Mouse (Mus musculus): ENCODE measurements around the gene Hecw2. TPM values are rescaled to one million over a fixed set of nuclear protein-coding genes. Genes with fewer than 3 reads are reported as not detected.

Hecw2 gene
- polyA plus RNA-seq, 1 experiment from 2014 or later = 8.4 TPM

- no peak overlapping the region for H3K4me2 ChIP-seq (ENCODE audit: low read length)
- H3K27ac ChIP-seq (ENCODE audit: low read length) = no peak overlapping the region
- no peak overlapping the region for H3K4me3 ChIP-seq (ENCODE audit: low read depth, low read length)
- no peak for ATAC-seq
- no peaks in the 10 kb centered on the region for H3K27me3 ChIP-seq (ENCODE audit: control insufficient read depth, insufficient read depth, low read depth, low read length)
- WGBS = 89% methylated on average over 5 of the region's 5 CpGs
- no peak overlapping the region for H3K9ac ChIP-seq (ENCODE audit: low read depth, low read length)
- no peaks in the 10 kb centered on the region for H3K36me3 ChIP-seq (ENCODE audit: control insufficient read depth, insufficient read depth, low read length)
- H3K9me3 ChIP-seq (replicated peaks; ENCODE audit: control insufficient read depth, low read length, poor library complexity, severe bottlenecking) = no peaks in the 10 kb centered on the region
- H3K4me1 ChIP-seq (ENCODE audit: control insufficient read depth, insufficient read depth, low read length) = peaks cover 14% of the 10 kb centered on the region
Measured at GRCm38 (mm10) chr1:54121071-54121730, 73.8 kb downstream of the Hecw2 start.

DNA sequence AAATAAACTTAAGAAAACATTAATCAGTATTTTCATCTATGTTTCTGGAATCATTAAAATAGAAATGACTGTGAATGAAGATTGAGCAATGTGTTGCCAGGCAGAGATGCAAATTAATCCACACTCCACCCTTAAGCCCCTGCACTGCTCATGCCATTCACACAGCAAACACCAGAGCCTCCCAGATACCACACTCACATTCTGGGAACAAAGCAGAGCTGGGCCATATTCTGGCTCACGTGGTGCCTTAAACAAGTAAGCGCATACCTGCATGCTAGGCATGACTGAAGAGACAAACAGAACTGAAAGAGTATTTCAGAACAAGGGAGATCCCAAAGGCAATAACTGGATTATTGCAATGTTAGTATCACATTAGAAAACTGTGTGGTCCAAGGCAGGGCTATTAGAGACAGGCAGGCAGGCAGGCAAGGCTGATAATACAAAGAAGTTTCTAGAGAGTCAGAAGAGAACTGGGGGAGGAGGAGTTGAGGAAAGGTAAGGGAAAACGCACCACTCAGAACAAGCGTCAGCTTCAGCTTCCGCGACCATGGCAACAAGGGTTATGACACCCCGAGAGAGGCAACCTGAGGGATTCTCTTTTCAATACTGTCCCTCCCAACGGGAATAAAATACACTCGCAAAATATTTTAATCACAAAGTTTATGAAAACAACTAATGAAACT lies 75.2 kb downstream of the Hecw2 start:
- no peaks in the 10 kb centered on the region for H3K27me3 ChIP-seq (ENCODE audit: control insufficient read depth, insufficient read depth, low read depth, low read length)
- no peak overlapping the region for H3K4me3 ChIP-seq (ENCODE audit: low read depth, low read length)
- H3K27ac ChIP-seq (ENCODE audit: low read length) = peak overlapping the region; percentile 17; the same call in 1 of the 2 replicates
- H3K9me3 ChIP-seq (replicated peaks; ENCODE audit: control insufficient read depth, low read length, poor library complexity, severe bottlenecking) = no peaks in the 10 kb centered on the region
- ATAC-seq = peak; percentile 81
- H3K36me3 ChIP-seq (ENCODE audit: control insufficient read depth, insufficient read depth, low read length) = no peaks in the 10 kb centered on the region
- H3K4me1 ChIP-seq (ENCODE audit: control insufficient read depth, insufficient read depth, low read length) = peaks cover 14% of the 10 kb centered on the region
- no peak overlapping the region for H3K4me2 ChIP-seq (ENCODE audit: low read length)
- no peak overlapping the region for H3K9ac ChIP-seq (ENCODE audit: low read depth, low read length)
- 52% methylated on average over 9 of the region's 9 CpGs for WGBS

GRCm38 (mm10) chr1:54118342-54118973 lies 76.5 kb downstream of the Hecw2 start:
- ATAC-seq = no peak
- H3K4me3 ChIP-seq (ENCODE audit: low read depth, low read length) = no peak overlapping the region
- H3K27me3 ChIP-seq (ENCODE audit: control insufficient read depth, insufficient read depth, low read depth, low read length) = no peaks in the 10 kb centered on the region
- H3K4me1 ChIP-seq (ENCODE audit: control insufficient read depth, insufficient read depth, low read length) = peaks cover 14% of the 10 kb centered on the region
- H3K27ac ChIP-seq (ENCODE audit: low read length) = no peak overlapping the region
- WGBS = 67% methylated on average over 8 of the region's 8 CpGs
- no peaks in the 10 kb centered on the region for H3K36me3 ChIP-seq (ENCODE audit: control insufficient read depth, insufficient read depth, low read length)
- H3K4me2 ChIP-seq (ENCODE audit: low read length) = no peak overlapping the region
- no peak overlapping the region for H3K9ac ChIP-seq (ENCODE audit: low read depth, low read length)
- no peaks in the 10 kb centered on the region for H3K9me3 ChIP-seq (replicated peaks; ENCODE audit: control insufficient read depth, low read length, poor library complexity, severe bottlenecking)

DNA sequence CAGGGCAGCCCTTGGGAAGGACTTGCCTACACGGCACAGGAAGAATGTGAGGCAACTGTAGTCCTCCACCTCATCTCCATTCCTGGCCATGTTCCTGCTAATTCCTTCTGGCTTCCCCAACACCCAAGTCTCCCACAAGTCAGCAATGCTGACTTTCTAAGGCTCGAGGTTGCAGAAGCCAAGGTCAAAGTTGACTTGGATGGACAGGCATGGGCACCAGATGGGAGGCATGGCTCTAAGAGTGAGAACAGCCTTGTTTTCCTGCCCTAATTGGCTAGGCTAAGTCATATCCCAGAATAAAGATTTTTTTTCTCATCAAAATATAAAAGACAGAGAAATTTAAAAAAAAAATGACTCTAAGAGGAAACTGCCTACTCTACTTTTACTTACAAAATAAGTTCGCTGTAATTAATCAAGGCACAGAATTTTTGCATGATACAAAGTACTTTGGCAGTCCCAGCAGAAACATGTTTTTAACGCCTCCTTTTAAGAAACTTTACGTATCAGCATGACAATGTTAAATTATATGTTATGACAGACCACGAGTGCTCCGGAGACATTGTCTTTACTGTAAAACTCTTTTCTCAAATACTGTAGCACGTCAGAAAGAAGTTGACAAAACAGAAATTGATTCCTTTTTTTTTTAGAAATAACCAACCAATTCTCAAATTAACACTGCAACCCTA lies 83.9 kb downstream of the Hecw2 start:
- Histone ChIP-seq H3K4me3 (ENCODE audit: low read depth, low read length) (no peak overlapping the region), H3K36me3 (ENCODE audit: control insufficient read depth, insufficient read depth, low read length) (no peaks in the 10 kb centered on the region)

DNA sequence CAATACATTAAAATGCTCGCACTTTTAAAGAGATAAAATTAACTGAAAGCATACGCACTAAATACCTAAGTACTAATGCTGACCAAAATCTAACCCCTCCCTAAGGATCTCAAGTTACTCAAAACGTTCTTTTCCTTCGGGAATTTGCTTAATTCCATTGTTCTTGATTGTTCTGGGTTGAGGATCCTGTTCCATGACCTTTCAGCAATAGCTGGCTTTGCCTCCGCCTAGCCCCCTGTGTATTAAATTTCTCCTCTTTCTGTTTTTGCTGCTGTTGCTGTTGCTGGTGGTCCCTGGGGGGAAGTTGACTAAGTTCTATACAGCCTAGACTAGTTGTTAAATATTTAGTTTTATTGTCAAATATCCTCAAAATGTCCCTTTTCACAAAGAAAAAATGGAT lies 85.7 kb downstream of the Hecw2 start:
- Histone ChIP-seq H3K4me1 (ENCODE audit: control insufficient read depth, insufficient read depth, low read length) (no peaks in the 10 kb centered on the region), H3K9ac (ENCODE audit: low read depth, low read length) (no peak overlapping the region), H3K4me2 (ENCODE audit: low read length) (no peak overlapping the region), H3K9me3 (replicated peaks; ENCODE audit: control insufficient read depth, low read length, poor library complexity, severe bottlenecking) (no peaks in the 10 kb centered on the region), H3K4me3 (ENCODE audit: low read depth, low read length) (no peak overlapping the region), H3K27ac (ENCODE audit: low read length) (no peak overlapping the region), H3K36me3 (ENCODE audit: control insufficient read depth, insufficient read depth, low read length) (no peaks in the 10 kb centered on the region), H3K27me3 (ENCODE audit: control insufficient read depth, insufficient read depth, low read depth, low read length) (no peaks in the 10 kb centered on the region)
- 65% methylated on average over 5 of the region's 5 CpGs for WGBS
- no peak for ATAC-seq

More for the DNA sequence above, 83.9 kb downstream of the Hecw2 start:
- Histone ChIP-seq H3K27ac (ENCODE audit: low read length) (no peak overlapping the region), H3K9ac (ENCODE audit: low read depth, low read length) (no peak overlapping the region), H3K4me1 (ENCODE audit: control insufficient read depth, insufficient read depth, low read length) (no peaks in the 10 kb centered on the region), H3K9me3 (replicated peaks; ENCODE audit: control insufficient read depth, low read length, poor library complexity, severe bottlenecking) (no peaks in the 10 kb centered on the region), H3K4me2 (ENCODE audit: low read length) (no peak overlapping the region), H3K27me3 (ENCODE audit: control insufficient read depth, insufficient read depth, low read depth, low read length) (no peaks in the 10 kb centered on the region)
- ATAC-seq = no peak
- 92% methylated on average over 8 of the region's 8 CpGs for WGBS

DNA sequence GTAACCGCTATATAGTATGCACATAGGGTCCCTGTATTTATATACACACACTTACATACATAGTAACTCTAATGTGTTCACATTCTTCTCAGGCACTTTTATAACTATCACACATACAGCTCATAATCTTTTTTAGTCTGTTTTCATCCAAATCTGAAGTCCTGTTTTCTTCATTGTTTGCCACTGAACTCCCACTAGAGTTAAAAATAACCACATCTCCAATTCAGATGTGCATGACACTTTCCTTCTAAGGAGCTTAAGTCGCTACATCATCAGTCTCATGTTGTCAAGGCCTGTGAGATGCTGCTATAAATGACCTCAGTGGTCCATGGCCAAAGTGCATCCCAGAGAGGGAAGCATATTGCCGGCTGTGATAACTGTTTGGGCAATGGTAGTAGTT lies 88.2 kb downstream of the Hecw2 start:
- Histone ChIP-seq H3K9ac (ENCODE audit: low read depth, low read length) (no peak overlapping the region), H3K9me3 (replicated peaks; ENCODE audit: control insufficient read depth, low read length, poor library complexity, severe bottlenecking) (no peaks in the 10 kb centered on the region), H3K4me3 (ENCODE audit: low read depth, low read length) (no peak overlapping the region), H3K4me1 (ENCODE audit: control insufficient read depth, insufficient read depth, low read length) (no peaks in the 10 kb centered on the region), H3K36me3 (ENCODE audit: control insufficient read depth, insufficient read depth, low read length) (no peaks in the 10 kb centered on the region), H3K27me3 (ENCODE audit: control insufficient read depth, insufficient read depth, low read depth, low read length) (no peaks in the 10 kb centered on the region), H3K4me2 (ENCODE audit: low read length) (no peak overlapping the region), H3K27ac (ENCODE audit: low read length) (no peak overlapping the region)
- ATAC-seq = no peak
- 93% methylated on average over 3 of the region's 3 CpGs for WGBS

DNA sequence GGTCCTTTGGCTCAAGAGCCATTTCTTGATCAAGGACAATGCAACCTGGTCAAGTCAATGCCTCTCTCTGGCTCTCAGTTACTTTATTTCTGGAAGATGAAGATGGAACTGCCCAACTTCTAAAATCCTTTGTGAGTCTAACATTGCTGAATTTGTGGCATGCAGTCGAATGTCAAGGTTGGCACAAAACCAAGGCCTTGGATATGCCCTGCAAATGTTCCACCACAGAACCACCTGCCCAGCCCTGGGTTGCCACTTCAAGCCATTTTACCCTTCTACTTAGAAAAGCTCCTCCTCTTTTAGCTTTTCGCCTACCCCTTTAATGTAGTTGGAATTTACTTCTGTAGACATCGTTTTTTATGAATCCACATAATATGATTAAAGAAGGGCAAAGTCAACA lies 115.3 kb downstream of the Hecw2 start:
- Histone ChIP-seq H3K27me3 (ENCODE audit: control insufficient read depth, insufficient read depth, low read depth, low read length) (no peaks in the 10 kb centered on the region), H3K9ac (ENCODE audit: low read depth, low read length) (no peak overlapping the region), H3K4me2 (ENCODE audit: low read length) (no peak overlapping the region), H3K27ac (ENCODE audit: low read length) (no peak overlapping the region), H3K36me3 (ENCODE audit: control insufficient read depth, insufficient read depth, low read length) (no peaks in the 10 kb centered on the region), H3K9me3 (replicated peaks; ENCODE audit: control insufficient read depth, low read length, poor library complexity, severe bottlenecking) (no peaks in the 10 kb centered on the region), H3K4me3 (ENCODE audit: low read depth, low read length) (no peak overlapping the region), H3K4me1 (ENCODE audit: control insufficient read depth, insufficient read depth, low read length) (no peaks in the 10 kb centered on the region)
- 95% methylated on average over 3 of the region's 3 CpGs for WGBS
- ATAC-seq = no peak

GRCm38 (mm10) chr1:54074456-54074855 lies 120.5 kb downstream of the Hecw2 start:
- Histone ChIP-seq H3K9ac (ENCODE audit: low read depth, low read length) (no peak overlapping the region), H3K27me3 (ENCODE audit: control insufficient read depth, insufficient read depth, low read depth, low read length) (no peaks in the 10 kb centered on the region), H3K4me1 (ENCODE audit: control insufficient read depth, insufficient read depth, low read length) (no peaks in the 10 kb centered on the region), H3K36me3 (ENCODE audit: control insufficient read depth, insufficient read depth, low read length) (no peaks in the 10 kb centered on the region), H3K4me2 (ENCODE audit: low read length) (no peak overlapping the region), H3K27ac (ENCODE audit: low read length) (no peak overlapping the region), H3K9me3 (replicated peaks; ENCODE audit: control insufficient read depth, low read length, poor library complexity, severe bottlenecking) (no peaks in the 10 kb centered on the region), H3K4me3 (ENCODE audit: low read depth, low read length) (no peak overlapping the region)
- no peak for ATAC-seq
- 77% methylated on average over 1 of the region's 1 CpGs for WGBS

DNA sequence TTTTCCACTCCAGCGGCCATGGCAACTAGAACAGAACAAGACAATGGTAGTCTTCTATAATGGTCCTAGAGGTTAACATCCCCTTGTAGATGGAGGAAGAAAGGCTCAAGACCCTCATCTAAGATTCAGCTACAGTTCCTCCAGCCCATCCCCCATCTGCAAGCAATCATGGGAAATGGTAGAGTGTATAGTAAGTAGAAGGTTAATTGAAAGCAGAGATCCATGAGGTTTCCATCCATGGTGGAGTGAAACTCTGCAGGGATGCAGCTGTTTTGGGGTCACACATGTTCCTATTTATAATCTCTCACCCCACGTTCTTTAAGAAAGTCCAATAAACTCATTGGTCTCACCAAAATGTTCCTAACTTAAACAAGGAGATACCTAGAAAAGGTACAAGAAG lies 124.8 kb downstream of the Hecw2 start:
- H3K27me3 ChIP-seq (ENCODE audit: control insufficient read depth, insufficient read depth, low read depth, low read length) = no peaks in the 10 kb centered on the region
- no peak overlapping the region for H3K9ac ChIP-seq (ENCODE audit: low read depth, low read length)
- no peak overlapping the region for H3K27ac ChIP-seq (ENCODE audit: low read length)
- WGBS = 83% methylated on average over 2 of the region's 2 CpGs
- no peaks in the 10 kb centered on the region for H3K36me3 ChIP-seq (ENCODE audit: control insufficient read depth, insufficient read depth, low read length)
- H3K4me1 ChIP-seq (ENCODE audit: control insufficient read depth, insufficient read depth, low read length) = no peaks in the 10 kb centered on the region; the same call in 1 of the 2 replicates
- H3K4me3 ChIP-seq (ENCODE audit: low read depth, low read length) = no peak overlapping the region
- H3K9me3 ChIP-seq (replicated peaks; ENCODE audit: control insufficient read depth, low read length, poor library complexity, severe bottlenecking) = no peaks in the 10 kb centered on the region
- no peak overlapping the region for H3K4me2 ChIP-seq (ENCODE audit: low read length)
- ATAC-seq = no peak

All from midbrain, embryonic 16.5 days (tissue).